Mouse (Mus musculus): Measurements from ENCODE around the gene M6pr. TPM values are rescaled to one million over a fixed set of nuclear protein-coding genes. Genes with fewer than 3 reads are reported as not detected.

M6pr gene
- total RNA-seq (2021) = 10 to 100 TPM; 67.1 to 73.0 TPM

DNA sequence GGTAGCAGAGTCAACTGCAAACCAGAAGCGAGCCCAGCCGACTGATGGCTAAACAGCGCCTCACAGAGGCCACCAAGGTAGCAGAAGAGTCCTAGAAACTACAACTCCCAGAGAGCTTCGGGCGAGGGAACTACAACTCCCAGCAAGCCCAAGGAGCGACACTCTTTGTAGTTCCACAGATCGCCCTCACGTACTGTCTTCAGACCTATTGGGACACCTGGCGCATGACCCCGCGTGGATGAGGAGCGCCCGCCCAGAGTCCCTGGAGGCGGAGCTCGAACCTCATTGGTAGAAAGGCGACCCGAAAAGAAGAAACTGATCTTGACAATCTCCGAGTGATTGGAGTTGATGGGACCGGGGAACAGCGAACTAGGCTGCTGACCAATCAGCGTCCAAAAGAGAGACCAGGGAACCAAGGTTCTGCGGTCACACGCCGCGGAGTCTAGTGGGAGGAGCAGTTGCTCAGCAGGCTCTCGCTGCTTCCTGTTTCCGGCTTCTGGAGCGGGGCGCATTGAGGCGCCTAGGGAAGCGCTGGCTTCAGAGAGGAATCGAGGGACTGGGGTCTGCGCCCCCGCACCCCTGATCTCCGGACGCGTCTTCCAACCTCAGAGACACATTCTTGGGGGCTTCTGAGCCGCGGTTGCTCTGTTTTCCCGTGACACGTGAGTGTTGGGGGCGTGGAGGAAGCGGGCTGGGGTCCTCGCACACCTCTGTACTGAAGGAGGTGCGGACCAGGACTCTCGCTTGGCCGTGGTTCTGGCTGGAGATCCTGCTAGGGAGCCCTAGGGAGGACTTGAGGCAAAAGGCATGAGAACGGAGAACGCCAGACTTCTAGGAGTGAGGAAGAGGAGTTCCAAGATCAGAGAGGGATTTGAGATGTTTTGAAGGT, at the start of gene M6pr:
TSS of gene M6pr (plus strand) at position 216 of the 889 bp plus-strand sequence.
- peak; percentile 84 to 87 for DNase-seq (ENCODE audit: extremely low spot score in 1 of 2, low spot score in 1 of 2)

DNA sequence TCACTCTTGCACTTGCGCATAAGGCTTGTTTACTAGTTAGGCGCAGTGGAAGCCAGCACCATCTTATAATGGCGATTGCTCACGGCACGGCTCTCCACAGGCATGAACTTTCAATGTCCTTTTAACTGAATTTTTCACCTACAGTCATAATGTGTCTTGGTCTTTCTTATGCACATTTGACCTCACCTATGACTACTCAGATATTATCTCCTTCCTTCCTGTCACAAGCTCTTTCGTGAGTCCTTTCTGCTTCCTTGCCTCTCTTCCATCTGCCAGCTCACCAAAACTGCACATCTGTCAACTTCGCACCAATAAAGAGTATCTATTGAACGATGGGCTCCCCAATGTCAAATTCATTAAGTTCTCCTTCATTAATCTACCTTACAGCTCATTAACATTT, 46.0 kb upstream of the M6pr start:
- DNase-seq (ENCODE audit: extremely low spot score in 1 of 2, low spot score in 1 of 2) = no peak

DNA sequence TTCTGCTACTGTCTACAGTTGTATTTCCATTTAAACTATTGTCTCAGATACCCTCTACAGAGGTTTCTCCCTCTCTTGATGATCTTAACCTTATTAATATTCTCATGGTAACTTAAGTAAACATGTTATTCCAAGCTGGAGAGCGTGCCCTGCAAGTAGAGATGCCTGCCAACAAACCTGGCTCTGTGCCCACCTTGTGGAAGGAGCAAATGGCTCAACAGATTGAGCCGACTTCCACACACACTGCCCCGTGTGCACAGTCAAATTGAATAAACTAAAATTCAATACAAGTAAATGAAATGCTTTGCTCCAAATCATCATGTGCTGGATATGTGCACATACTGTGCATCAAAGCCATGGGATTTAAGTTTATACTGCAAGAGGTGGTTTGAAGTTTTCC, 40.0 kb upstream of the M6pr start:
- DNase-seq (ENCODE audit: extremely low spot score in 1 of 2, low spot score in 1 of 2) = peak; percentile 58 to 86

DNA sequence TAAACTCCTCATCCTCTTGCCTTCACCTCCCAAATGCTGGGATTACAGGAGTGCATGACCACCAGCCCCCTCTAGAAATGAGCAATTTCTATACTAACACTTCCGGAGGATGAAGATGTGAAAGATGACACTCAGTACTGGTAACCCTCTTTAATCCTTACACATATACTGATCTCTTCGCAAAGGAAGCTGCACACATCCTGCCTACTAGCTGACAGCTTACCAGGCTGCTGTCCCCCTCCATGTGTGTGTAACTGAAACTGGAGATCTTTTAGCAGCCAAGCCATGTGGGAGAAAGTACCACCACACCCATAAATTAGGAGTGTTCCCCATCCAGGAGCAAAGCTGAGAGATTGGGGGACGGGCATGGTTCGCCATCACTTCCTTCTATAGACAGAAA, 39.4 kb upstream of the M6pr start:
- DNase-seq (ENCODE audit: extremely low spot score in 1 of 2, low spot score in 1 of 2) = no peak

DNA sequence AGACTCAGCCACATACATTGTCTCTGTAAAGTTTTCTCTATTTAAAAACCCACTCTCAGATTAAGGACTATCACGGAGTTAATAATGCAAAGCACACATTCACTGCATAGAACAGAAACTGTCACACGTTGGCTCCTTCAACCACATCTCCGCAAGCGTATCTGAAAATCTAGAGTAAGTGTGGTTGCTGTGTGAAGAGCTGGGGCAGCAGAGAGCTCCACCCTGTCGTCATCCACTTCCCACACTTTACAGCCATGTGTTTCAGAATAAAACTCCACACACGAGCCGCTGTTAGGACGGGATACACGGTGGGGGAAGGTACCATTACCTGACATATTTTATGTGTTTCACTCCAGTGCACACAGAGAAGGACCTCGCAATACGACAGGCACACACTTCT, 38.4 kb upstream of the M6pr start:
- DNase-seq (ENCODE audit: extremely low spot score in 1 of 2, low spot score in 1 of 2) = no peak

DNA sequence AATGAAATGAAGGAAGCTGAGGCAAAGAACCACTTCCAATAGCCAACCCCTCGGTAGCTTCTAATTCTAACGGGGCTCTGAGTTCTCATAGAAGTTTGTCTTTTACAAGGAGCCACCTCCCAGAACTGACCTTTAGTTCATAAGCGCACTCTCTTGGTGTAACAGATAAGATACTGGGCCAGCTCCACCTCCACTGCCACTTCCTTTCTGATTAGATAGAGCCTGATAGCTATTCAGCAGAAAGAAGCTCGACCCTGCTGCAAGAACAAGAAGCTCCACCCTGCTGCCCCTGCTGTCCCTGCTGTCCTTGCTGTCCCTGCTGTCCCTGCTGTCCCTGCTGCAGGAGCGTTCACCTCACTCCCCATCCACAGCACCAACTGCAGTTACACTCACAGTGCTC, 34.0 kb upstream of the M6pr start:
- DNase-seq (ENCODE audit: extremely low spot score in 1 of 2, low spot score in 1 of 2) = no peak

DNA sequence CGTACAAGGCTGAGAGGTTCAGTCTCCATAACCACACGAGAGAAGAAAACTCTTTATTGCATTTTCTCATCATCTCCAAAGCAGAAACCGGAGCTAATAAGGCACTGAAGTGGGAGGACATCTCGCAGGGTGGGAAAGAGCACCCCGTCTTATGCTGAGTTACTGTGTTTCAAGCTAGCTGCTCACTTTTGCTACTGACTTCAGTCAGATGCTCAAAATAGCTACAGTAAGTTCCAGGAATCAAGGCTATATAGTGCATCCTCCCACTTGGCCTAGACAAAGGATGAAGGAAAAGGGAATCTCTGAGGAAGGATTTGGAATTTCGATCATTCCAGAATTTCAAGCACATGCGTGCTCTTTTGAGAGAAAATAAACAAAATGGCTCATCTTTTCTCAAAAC, 32.0 kb upstream of the M6pr start:
- no peak for DNase-seq (ENCODE audit: extremely low spot score in 1 of 2, low spot score in 1 of 2)

DNA sequence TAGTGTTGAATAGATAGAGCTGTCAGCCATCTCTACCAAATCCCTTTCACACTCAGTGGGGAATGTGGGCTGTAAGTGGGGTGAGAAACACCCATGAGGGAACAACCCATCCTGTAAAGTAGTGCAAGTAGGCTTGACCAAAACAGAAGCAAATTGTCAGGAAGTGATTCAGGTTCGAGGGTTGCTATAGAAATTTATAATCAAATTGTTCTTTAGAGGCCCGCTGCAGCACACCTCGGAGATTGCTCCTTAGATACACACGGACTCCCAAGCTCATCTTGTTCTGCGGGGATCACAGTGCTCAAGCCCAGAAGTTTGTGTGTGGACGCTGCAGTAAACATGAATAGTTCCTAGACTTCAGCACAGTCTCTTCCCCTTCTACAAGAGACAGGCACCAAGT, 25.7 kb upstream of the M6pr start, which contains the start of gene Klrg1:
TSS of gene Klrg1 (minus strand) at position 101 of the 400 bp plus-strand sequence.
- no peak for DNase-seq (ENCODE audit: extremely low spot score in 1 of 2, low spot score in 1 of 2)

DNA sequence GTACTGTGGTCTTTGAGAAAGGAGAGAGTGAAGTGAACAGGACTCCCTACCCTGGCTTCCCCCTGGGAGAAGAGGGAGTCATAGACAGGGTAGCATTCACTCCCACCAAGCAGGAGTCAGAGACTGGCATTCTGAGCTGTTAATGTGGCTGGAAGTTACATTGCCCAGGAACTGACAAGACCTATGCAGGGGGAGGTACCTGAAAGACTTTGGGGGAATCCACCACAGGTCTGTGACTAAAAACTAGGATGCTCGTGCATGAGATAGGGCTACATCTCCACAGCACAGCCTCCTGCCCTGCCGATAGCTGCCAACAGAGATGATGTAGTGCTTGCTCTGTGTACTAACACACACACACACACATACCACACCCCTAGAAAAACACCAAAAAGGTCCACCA, 25.1 kb upstream of the M6pr start:
- DNase-seq (ENCODE audit: extremely low spot score in 1 of 2, low spot score in 1 of 2) = no peak

DNA sequence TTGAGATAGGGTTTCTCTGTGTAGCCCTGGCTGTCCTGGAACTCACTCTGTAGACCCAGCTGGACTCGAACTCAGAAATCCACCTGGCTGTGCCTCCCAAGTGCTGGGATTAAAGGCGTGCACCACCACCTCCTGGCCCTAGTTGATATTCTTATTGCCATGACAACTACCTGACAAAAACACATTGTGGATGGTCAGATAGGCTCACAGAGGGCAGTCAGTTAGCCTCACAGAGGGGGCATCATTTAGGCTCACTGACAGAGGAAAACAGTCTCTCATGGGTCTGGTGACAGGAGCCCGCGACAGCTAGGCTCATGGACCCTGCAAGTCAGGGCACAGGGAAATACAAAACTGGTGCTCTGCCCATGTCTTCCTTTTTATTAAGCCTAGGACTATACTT, 24.2 kb upstream of the M6pr start:
- DNase-seq (ENCODE audit: extremely low spot score in 1 of 2, low spot score in 1 of 2) = no peak

DNA sequence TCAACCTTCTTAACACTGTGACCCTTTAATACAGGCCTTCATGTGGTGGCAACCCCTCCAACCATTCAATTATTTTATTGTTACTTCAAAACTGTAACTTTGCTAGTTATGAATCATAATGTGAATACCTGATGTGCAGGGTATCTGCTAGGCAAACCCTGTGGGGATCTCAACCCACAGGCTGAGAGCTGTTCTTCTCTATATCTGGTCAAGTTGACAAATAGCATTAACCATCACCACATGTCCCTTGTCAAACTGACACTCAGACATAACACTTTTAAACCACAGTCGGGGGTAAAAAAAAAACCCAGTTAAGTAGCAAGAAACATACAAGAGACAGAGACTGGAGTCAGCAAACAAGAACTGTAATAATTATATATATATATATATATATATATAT, 23.7 kb upstream of the M6pr start:
- DNase-seq (ENCODE audit: extremely low spot score in 1 of 2, low spot score in 1 of 2) = no peak

DNA sequence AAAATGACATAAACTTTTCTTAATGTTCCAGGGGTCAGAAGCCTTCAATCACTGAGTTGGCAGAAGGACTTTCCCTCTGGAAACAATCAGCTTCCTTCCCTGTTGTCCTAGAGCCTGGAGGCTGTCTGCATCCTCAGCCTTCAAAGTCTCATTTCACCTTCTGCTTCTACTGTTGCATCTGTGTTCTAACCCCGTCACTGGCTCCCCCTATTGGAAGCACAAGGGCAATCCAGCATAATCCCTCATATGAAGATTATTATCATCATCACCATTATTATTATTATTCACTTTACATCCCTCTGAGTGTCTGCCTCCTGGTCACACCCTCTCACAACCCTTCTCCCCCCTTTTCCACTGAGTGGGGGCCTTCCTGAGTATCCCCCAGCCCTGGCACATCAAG, 20.3 kb upstream of the M6pr start:
- DNase-seq (ENCODE audit: extremely low spot score in 1 of 2, low spot score in 1 of 2) = no peak

DNA sequence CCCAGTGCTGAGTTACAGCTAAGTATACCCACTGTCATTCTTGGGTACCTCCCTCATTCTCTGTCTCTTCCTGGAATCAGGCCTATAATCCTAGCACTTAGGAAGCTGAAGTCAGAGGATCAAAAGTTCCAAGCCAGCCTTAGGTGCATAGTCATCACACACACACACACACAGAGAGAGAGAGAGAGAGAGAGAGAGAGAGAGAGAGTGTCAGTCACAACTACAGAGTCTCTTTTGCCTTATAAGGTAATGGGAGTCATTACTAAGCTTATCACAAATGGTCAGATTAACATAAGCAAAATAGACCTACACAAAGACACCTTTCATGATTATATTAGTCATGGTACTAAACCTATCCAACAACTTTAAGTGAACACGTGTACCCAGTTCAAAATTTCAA, 19.2 kb upstream of the M6pr start:
- DNase-seq (ENCODE audit: extremely low spot score in 1 of 2, low spot score in 1 of 2) = no peak

DNA sequence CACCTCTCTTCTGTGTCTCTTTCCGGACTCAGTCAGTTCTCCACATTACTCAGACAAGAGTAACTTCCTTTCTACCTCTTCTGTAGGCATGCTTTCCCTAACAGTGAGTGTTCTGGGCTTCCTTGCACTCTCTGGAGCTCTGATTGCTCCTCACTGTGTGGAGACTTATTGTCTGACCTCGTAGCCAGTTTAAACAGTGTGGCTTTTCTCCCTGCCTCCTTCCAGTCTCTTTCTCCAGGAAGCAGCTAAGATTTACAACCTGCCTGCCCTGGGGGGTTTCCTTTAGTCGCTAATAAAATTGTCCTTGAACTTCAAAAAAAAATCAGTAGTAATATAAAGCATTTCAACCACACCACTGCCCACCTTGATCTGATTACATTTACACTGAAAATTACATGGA, 18.3 kb upstream of the M6pr start:
- no peak for DNase-seq (ENCODE audit: extremely low spot score in 1 of 2, low spot score in 1 of 2)

DNA sequence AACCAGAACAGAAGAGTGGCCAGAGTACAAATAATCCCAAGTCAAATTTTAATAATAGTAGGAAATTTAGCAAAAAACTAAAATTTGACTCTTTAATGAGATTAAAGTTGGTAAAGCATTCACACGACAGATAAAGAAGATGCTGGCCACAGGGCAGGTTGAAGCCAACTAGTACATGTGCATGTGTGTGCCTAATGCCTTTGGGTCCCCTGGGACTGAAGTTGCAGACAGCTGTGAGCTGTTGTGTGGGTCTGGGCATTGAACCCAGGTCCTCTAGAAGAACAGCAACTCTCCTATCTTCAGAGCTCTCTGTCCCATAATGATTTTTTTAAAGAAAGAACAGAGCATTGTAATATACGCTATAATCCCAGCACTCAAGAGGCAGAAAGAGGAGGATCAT, 17.3 kb upstream of the M6pr start:
- no peak for DNase-seq (ENCODE audit: extremely low spot score in 1 of 2, low spot score in 1 of 2)

DNA sequence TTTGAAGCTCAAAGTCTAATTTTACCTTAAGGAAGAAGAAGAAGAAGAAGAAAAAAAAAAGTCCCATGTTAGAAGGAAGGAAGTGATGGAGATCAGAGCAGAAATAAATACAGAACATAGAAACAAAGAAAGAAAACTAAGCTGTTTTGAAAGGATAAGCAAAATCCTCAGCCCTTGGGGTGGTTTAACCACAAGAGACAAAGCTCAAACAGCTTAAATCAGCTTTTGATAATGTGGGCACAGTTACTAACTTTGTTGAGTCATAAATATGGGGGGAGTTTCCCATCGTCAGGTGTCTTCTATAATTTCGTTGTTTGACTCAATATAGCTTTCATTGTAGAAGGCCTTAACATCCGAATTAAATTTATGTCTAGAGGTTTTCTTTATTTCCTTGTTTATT, 16.8 kb upstream of the M6pr start:
- DNase-seq (ENCODE audit: extremely low spot score in 1 of 2, low spot score in 1 of 2) = no peak

DNA sequence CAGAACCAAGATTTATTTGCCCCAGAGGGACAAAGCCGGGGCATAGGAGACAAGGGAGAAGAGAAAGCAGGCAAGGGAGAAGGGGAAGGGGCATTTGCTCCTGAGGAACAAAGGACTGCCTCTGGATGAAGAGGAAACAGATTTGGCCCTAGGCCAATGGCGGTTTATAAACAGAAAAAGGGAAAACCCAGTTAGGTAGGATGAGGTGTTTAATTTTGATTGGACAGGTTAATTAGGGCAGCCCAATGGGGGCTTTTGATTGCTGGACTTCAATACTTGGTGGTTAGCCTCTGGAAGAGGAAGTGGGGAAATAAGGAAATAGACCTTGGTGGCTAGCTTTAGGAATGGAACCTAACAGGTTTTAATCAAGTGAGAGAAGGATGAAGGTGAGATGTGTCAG, 16.3 kb upstream of the M6pr start:
- no peak for DNase-seq (ENCODE audit: extremely low spot score in 1 of 2, low spot score in 1 of 2)

DNA sequence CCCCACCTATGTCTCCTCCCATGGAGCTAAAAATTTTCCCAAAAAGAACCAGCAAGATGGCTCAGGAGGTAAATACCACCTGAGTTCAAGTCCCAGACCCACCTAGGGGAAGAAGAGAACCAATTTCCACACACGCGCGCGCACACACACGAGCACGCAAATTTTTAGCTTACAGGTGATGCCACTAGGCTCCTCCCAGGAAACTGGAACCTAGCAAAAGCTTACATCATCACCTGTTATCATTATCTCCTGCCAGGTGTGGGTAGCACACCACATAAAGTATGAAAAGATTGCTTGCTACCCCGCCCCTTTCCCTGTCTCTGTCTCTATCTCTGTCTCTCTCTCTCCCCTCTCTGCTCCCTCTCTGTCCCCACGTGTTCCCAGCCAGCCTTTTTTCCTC, 15.4 kb upstream of the M6pr start:
- no peak for DNase-seq (ENCODE audit: extremely low spot score in 1 of 2, low spot score in 1 of 2)

DNA sequence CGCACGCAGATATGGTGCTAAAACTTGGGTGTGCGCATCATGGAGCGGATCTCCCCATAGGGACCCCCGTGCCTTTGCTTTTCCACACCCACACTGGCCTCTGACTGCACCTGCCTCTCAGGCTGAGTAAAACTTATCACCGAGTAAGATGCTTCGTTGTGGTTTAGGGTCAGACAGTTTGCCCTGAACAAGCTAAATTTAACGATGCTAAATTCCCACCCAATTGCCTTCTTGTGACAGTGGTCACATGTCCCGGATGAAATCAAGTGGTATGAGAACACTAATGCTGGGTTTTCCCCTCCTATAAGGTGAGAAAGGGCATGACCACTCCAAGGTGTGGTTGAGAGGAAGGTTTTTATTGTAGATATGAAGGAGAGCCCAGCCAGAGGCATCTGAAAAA, 14.7 kb upstream of the M6pr start:
- DNase-seq (ENCODE audit: extremely low spot score in 1 of 2, low spot score in 1 of 2) = no peak

DNA sequence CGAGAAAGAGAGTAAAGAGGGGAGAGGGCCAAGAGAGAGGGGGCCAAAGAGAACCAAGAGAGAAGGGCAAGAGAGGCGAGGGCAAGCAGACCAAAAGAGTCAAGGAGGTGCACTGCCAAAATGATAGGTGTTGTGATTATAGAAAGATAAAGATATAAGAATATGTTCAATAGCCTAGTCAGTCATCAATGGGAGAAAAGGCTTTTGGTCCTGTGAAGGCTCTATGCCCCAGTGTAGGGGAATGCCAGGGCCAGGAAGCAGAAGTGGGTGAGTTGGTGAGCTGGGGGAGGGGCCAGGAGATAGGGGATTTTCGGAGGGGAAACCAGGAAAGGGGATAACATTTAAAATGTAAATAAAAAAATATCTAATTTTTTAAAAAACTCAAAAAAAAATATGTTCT, 14.2 kb upstream of the M6pr start:
- no peak for DNase-seq (ENCODE audit: extremely low spot score in 1 of 2, low spot score in 1 of 2)

DNA sequence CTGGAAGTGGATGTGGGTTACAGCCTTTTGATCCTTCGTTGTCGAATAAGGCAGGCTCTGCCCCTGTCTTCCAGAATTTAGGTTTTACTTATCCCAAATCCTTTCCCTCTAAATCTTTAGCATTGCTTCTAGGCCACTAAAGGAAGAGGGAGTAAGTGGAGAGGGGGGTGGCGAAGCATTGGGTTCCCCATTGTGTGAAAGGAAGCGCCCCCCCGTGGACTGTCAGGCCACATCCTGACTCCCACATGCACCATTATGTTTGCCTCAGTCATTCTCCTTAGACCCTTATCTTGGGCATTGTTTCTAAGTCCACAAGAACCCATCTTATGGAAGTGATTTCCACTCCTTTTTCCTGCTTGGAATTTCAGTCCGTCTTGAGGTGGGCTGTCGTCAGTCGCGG, 13.3 kb upstream of the M6pr start:
- no peak for DNase-seq (ENCODE audit: extremely low spot score in 1 of 2, low spot score in 1 of 2)

DNA sequence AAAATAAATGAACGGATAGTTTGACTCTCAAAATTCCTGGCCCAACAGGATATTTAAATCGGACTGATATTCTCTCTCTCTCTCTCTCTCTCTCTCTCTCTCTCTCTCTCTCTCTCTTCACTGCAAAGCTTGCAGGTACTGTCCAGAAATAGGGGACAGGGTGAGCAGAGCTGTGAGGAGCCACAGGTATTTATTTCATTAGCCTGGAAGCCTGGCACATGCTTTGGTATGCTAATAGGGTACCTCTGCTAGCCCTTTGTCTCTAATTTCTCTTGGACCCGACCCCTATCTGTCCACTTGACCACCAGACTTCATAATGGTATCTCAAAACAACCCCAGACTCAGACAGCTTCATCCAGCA, 11.6 kb upstream of the M6pr start:
- DNase-seq (ENCODE audit: extremely low spot score in 1 of 2, low spot score in 1 of 2) = no peak

Data from layer of hippocampus, postnatal 25 days (tissue).